In genomic region chr15:83435324-83436090, GRCm38 (mm10) we compare ENCODE assay signal across 14 mouse cellular contexts. TPM values are rescaled to one million over a fixed set of nuclear protein-coding genes. Genes with fewer than 3 reads are reported as not detected.
DNase-seq lines count a peak whose midpoint lies in the region; ATAC-seq and TF ChIP-seq lines count a peak whose summit lies in the region.
"Had no signal": no experiment of that assay in that cellular context is flagged by ENCODE, and none has a peak within 500 bp of the region (broad histone marks: within the 10 kb centered on the region; RNA-seq: fewer than 3 reads in every experiment).

No protein-coding gene starts in this region.

- TF ChIP-seq POLR2A in brain, embryonic 14.5 days (IDR thresholded peaks at IDR 0.05; ENCODE audit: borderline replicate concordance, extremely low read depth, insufficient read depth, insufficient read length, poor library complexity, severe bottlenecking) = no peak
- TF ChIP-seq POLR2A in olfactory bulb, adult 2 months (IDR thresholded peaks at IDR 0.05; ENCODE audit: insufficient read depth, low read depth, low read length) = no peak

- no peak for ATAC-seq in heart, embryonic 12.5 days (ENCODE audit: insufficient number of reproducible peaks, low FRiP score)
- ATAC-seq in midbrain, embryonic 11.5 days (ENCODE audit: low FRiP score) = no peak
- no peak for ATAC-seq in midbrain, postnatal 0 days (ENCODE audit: low FRiP score)

- TF ChIP-seq CTCF in midbrain, postnatal 0 days (IDR thresholded peaks at IDR 0.05) = no peak
- no peak for TF ChIP-seq CTCF in brain, embryonic 14.5 days (IDR thresholded peaks at IDR 0.05; ENCODE audit: borderline replicate concordance, extremely low read depth, insufficient read depth, insufficient read length)
- no peak for TF ChIP-seq CTCF in olfactory bulb, adult 2 months (IDR thresholded peaks at IDR 0.05; ENCODE audit: insufficient read depth, low read depth, low read length)

- WGBS in heart, embryonic 12.5 days = 63% methylated on average over 8 of the region's 8 CpGs
- 80% methylated on average over 8 of the region's 8 CpGs for WGBS in midbrain, embryonic 11.5 days
- WGBS in midbrain, postnatal 0 days = 80% methylated on average over 8 of the region's 8 CpGs
- WGBS in olfactory bulb, adult 2 months = 48% methylated on average over 8 of the region's 8 CpGs

- H3K36me3 ChIP-seq in heart, embryonic 12.5 days = no peaks in the 10 kb centered on the region
- H3K36me3 ChIP-seq in midbrain, embryonic 11.5 days (ENCODE audit: control insufficient read depth, insufficient read depth, low read length) = no peaks in the 10 kb centered on the region
- no peaks in the 10 kb centered on the region for H3K36me3 ChIP-seq in midbrain, postnatal 0 days (ENCODE audit: insufficient read depth, low read length)
- H3K36me3 ChIP-seq: hindbrain, embryonic 10.5 days had no signal

- H3K4me2 ChIP-seq in heart, embryonic 12.5 days = no peak overlapping the region
- no peak overlapping the region for H3K4me2 ChIP-seq in midbrain, embryonic 11.5 days
- no peak overlapping the region for H3K4me2 ChIP-seq in midbrain, postnatal 0 days (ENCODE audit: low read depth, low read length, poor library complexity, severe bottlenecking)

- no peak for DNase-seq in heart, adult 18-20 months
- peak; percentile 64 for DNase-seq in midbrain, embryonic 11.5 days (ENCODE audit: low spot score, missing footprints)
- no peak for DNase-seq in midbrain, postnatal 0 days (ENCODE audit: low spot score)
- DNase-seq in brain, embryonic 14.5 days (ENCODE audit: low read depth) = peak; percentile 41
- no peak for DNase-seq in thymus, postnatal 14 days
- DNase-seq in adrenal gland, adult 8-10 months = no peak
- DNase-seq: cerebellum, adult 2 months; gastrocnemius, postnatal 14 days; kidney, adult 18-20 months; lung, postnatal 4 days; retina, postnatal 1 day had no signal

- peak overlapping the region; percentile 5; the same call in 1 of the 2 replicates for H3K27ac ChIP-seq in heart, embryonic 12.5 days (ENCODE audit: poor library complexity, severe bottlenecking)
- no peak overlapping the region for H3K27ac ChIP-seq in midbrain, embryonic 11.5 days (ENCODE audit: low read depth, low read length)
- H3K27ac ChIP-seq in midbrain, postnatal 0 days (ENCODE audit: low read depth, low read length) = no peak overlapping the region
- H3K27ac ChIP-seq in olfactory bulb, adult 2 months (ENCODE audit: insufficient read depth, low read depth, low read length) = peak overlapping the region; percentile 59
- H3K27ac ChIP-seq: hindbrain, embryonic 10.5 days had no signal

- no peak overlapping the region for H3K9ac ChIP-seq in heart, embryonic 12.5 days
- H3K9ac ChIP-seq in midbrain, embryonic 11.5 days (ENCODE audit: low read length) = no peak overlapping the region
- no peak overlapping the region for H3K9ac ChIP-seq in midbrain, postnatal 0 days (replicated peaks; ENCODE audit: low read length, poor library complexity, severe bottlenecking)

- H3K4me1 ChIP-seq in heart, embryonic 12.5 days (replicated peaks) = peaks cover 65% of the 10 kb centered on the region
- H3K4me1 ChIP-seq in midbrain, embryonic 11.5 days (ENCODE audit: control insufficient read depth, insufficient read depth, low read length) = no peaks in the 10 kb centered on the region
- H3K4me1 ChIP-seq in midbrain, postnatal 0 days (ENCODE audit: insufficient read depth, low read length) = 0 out of 2 replicates have a peak, but pooled peaks cover 3% of the 10 kb centered on the region
- peaks cover 32% of the 10 kb centered on the region for H3K4me1 ChIP-seq in olfactory bulb, adult 2 months (ENCODE audit: control insufficient read depth, insufficient read depth, low read length)

- H3K4me3 ChIP-seq in heart, embryonic 12.5 days = no peak overlapping the region
- no peak overlapping the region for H3K4me3 ChIP-seq in midbrain, embryonic 11.5 days (ENCODE audit: low read depth, low read length)
- no peak overlapping the region for H3K4me3 ChIP-seq in midbrain, postnatal 0 days (ENCODE audit: low read depth, low read length)
- H3K4me3 ChIP-seq in olfactory bulb, adult 2 months (ENCODE audit: insufficient read depth, low read depth, low read length) = no peak overlapping the region
- H3K4me3 ChIP-seq: hindbrain, embryonic 10.5 days had no signal

- H3K27me3 ChIP-seq in heart, embryonic 12.5 days (replicated peaks) = no peaks in the 10 kb centered on the region
- H3K27me3 ChIP-seq in midbrain, embryonic 11.5 days (ENCODE audit: control insufficient read depth, insufficient read depth, low read length) = no peaks in the 10 kb centered on the region
- H3K27me3 ChIP-seq in midbrain, postnatal 0 days (ENCODE audit: insufficient read depth, low read length) = no peaks in the 10 kb centered on the region

- H3K9me3 ChIP-seq in heart, embryonic 12.5 days (replicated peaks) = no peaks in the 10 kb centered on the region
- no peaks in the 10 kb centered on the region for H3K9me3 ChIP-seq in midbrain, embryonic 11.5 days (ENCODE audit: control insufficient read depth, low read length)
- H3K9me3 ChIP-seq in midbrain, postnatal 0 days (ENCODE audit: low read length) = no peaks in the 10 kb centered on the region
- H3K9me3 ChIP-seq: hindbrain, embryonic 10.5 days had no signal

RNA-seq across cellular contexts. Expression of gene Pacsin2, which starts 28.9 kb away (rescaled TPM):
- polyA plus RNA-seq in heart, embryonic 12.5 days (2016; fragmentation: Nextera tagmentation; extraction: Ambion mirVana) = 70.8 and 72.0 TPM in 2 replicates
- total RNA-seq in heart, adult 18-20 months (2021) = 100 to 1,000 TPM; 232 to 280 TPM
- polyA plus RNA-seq in midbrain, embryonic 11.5 days (2014; fragmentation: Nextera tagmentation; extraction: Ambion mirVana) = 36.3 and 36.5 TPM in 2 replicates
- total RNA-seq in midbrain, postnatal 0 days (2014; rRNA removed) = 14.6 and 21.3 TPM in 2 replicates
- polyA plus RNA-seq in midbrain, postnatal 0 days (2015; fragmentation: Nextera tagmentation; extraction: Ambion mirVana) = 16.2 and 16.7 TPM in 2 replicates
- 23.7 and 31.4 TPM in 2 replicates for polyA plus RNA-seq in brain, embryonic 14.5 days (2012; rRNA removed)
- polyA plus RNA-seq in olfactory bulb, adult 2 months (2012; ENCODE audit: insufficient read depth, insufficient read length, low replicate concordance, missing spikeins) = 149 TPM in 1 of 2 replicates, not detected in the other
- 100 to 1,000 TPM in 2 of 4 experiments, 10 to 100 TPM in 2; 88.4 to 126 (median 102) TPM for total RNA-seq in adrenal gland, adult 8-10 months (2022)

Comparison
In these comparisons a context has a peak if more than half of its experiments do, and no peak if none do; other contexts are left out.
1. DNase-seq: peak in midbrain, embryonic 11.5 days (single experiment) and brain, embryonic 14.5 days (single experiment); none in heart, adult 18-20 months (0 of 2), midbrain, postnatal 0 days (single experiment), thymus, postnatal 14 days (single experiment) and adrenal gland, adult 8-10 months (single experiment).
2. H3K27ac ChIP-seq: peak in heart, embryonic 12.5 days (single experiment) and olfactory bulb, adult 2 months (single experiment); none in midbrain, embryonic 11.5 days (single experiment) and midbrain, postnatal 0 days (single experiment).